Mouse (Mus musculus) naive thymus-derived CD4-positive, alpha-beta T cell, adult 2 months (primary cell): ENCODE data around the gene Polr2g.

ENCODE experiments used
- DNase-seq: peaks from one replicate; pipeline ENCODE4 v3.0.0-alpha.2; 2011; ENCODE audit warnings: low read depth

Gene Polr2g

GRCm38 (mm10) chr19:8758899-8759298 lies 39.5 kb downstream of the Polr2g start:
- DNase-seq = no peak

GRCm38 (mm10) chr19:8757471-8757998 lies 40.8 kb downstream of the Polr2g start:
- DNase-seq = peak; percentile 76

- peak; percentile 95 for DNase-seq
Measured at GRCm38 (mm10) chr19:8756635-8757387, 41.6 kb downstream of the Polr2g start, which contains the start of gene Nxf1. TSS of gene Nxf1 (plus strand) at chr19:8757073.

- DNase-seq = no peak
Measured at GRCm38 (mm10) chr19:8755652-8756051, 42.7 kb downstream of the Polr2g start.

GRCm38 (mm10) chr19:8747368-8747767 lies 51.0 kb downstream of the Polr2g start:
- no peak for DNase-seq

GRCm38 (mm10) chr19:8745382-8745781 lies 53.0 kb downstream of the Polr2g start:
- DNase-seq = no peak
